Mouse (Mus musculus) forebrain, postnatal 0 days (tissue): ENCODE data around the gene Vstm2l. TPM values are rescaled to one million over a fixed set of nuclear protein-coding genes. Genes with fewer than 3 reads are reported as not detected.

Source experiments
- ATAC-seq: fragments of 200-750 bp; cut with Nextera tagmentation; 2 replicates; pipeline ENCODE4 v1.8.0; 2017; ENCODE audit warnings: mild to moderate bottlenecking, moderate library complexity
- DNase-seq: peaks from one replicate; pipeline ENCODE4 v3.0.0-alpha.2; 2015
- H3K27ac ChIP-seq: fragments of 300-500 bp; sonication (generic); 2 replicates; pipeline ENCODE4 v1.5.1; 2014; ENCODE audit warnings: low read depth, mild to moderate bottlenecking, antibody characterized with exemption, low read length, moderate library complexity, mixed read lengths
- H3K27me3 ChIP-seq: fragments of 300-500 bp; sonication (generic); 2 replicates; pipeline ENCODE4 v1.6.1; 2014; ENCODE audit warnings: mild to moderate bottlenecking, low read length, mixed read lengths; ENCODE audit not compliant: insufficient read depth
- H3K36me3 ChIP-seq: fragments of 300-500 bp; sonication (generic); 2 replicates; pipeline ENCODE4 v1.6.1; 2014; ENCODE audit warnings: mild to moderate bottlenecking, moderate library complexity; ENCODE audit not compliant: insufficient read depth
- H3K4me1 ChIP-seq: fragments of 300-500 bp; sonication (generic); 2 replicates; pipeline ENCODE4 v1.6.1; 2014; ENCODE audit warnings: antibody characterized with exemption; ENCODE audit not compliant: insufficient read depth
- H3K4me2 ChIP-seq: fragments of 300-500 bp; sonication (generic); 2 replicates; pipeline ENCODE4 v1.6.1; 2014; ENCODE audit warnings: low read depth, mild to moderate bottlenecking, moderate library complexity
- H3K4me3 ChIP-seq: fragments of 300-500 bp; sonication (generic); 2 replicates; pipeline ENCODE4 v1.5.1; 2014; ENCODE audit warnings: low read depth, low read length, mixed read lengths
- H3K9ac ChIP-seq: fragments of 300-500 bp; sonication (generic); 2 replicates; pipeline ENCODE4 v1.6.1; 2014; ENCODE audit warnings: mild to moderate bottlenecking
- H3K9me3 ChIP-seq: fragments of 300-500 bp; sonication (generic); 2 replicates; pipeline ENCODE4 v1.6.1; 2016; ENCODE audit warnings: low read length
- CTCF ChIP-seq: sonication (generic); IDR thresholded peaks from 2 replicates; pipeline ENCODE4 v1.5.1; 2016; ENCODE audit warnings: antibody characterized with exemption, control low read depth, low read depth
- WGBS: fragments of 180-500 bp; shearing (Covaris S2); extraction: QIAGEN DNeasy Blood & Tissue Kit; methylation state at CpG from one replicate; pipeline ENCODE4 v1.1.7; 2014; 5-methylcytosine and 5-hydroxymethylcytosine counted together
- polyA plus RNA-seq: library from polyadenylated mRNA; unstranded; fragments of >200 nt; fragmentation: Nextera tagmentation; extraction: Ambion mirVana; gene quantifications from 2 replicates; pipeline ENCODE4 v1.2.1, GENCODE M21; 2015
- total RNA-seq: library from RNA; depleted of rRNA; stranded (reverse); fragments of >200 nt; gene quantifications from 2 replicates; pipeline ENCODE4 v1.2.3, GENCODE M21; 2014

Vstm2l gene
- total and polyA plus RNA-seq, 2 experiments from 2014 or later = 25.9 to 113 TPM

DNA sequence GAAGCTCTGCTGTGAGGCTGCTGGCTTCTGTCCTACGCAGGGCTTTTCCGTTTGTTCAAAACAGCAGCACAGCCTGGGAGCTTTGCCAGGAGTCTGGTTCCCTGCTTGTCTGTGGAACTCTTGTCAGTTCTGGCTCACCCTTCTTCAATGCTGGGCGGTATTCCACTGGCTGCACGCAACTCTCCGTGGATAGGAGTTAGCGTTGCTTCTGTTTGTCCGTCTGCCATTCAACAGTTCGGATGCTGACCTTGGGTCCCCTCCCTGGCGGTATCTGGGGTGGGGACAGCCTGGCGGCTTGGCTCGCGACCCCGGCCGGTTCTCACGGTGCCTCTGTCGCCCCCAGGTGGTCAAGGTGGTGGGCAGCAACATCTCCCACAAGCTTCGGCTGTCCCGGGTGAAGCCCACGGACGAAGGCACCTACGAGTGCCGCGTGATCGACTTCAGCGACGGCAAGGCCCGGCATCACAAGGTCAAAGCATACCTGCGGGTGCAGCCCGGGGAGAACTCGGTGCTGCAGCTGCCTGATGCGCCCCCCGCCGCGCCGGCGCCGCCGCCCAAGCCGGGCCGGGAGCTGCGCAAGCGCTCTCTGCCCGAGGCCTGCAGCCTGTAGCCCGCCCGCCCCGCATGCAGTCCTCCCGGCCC, 29.2 kb downstream of the Vstm2l start:
- Histone ChIP-seq H3K4me3 (peak overlapping the region; percentile 40), H3K27me3 (no peaks in the 10 kb centered on the region; the same call in 1 of the 2 replicates), H3K4me1 (peaks cover 17% of the 10 kb centered on the region), H3K36me3 (peaks cover 5% of the 10 kb centered on the region; the same call in 1 of the 2 replicates), H3K27ac (peak overlapping the region; percentile 45; the same call in 1 of the 2 replicates), H3K9ac (peak overlapping the region; percentile 68), H3K9me3 (no peaks in the 10 kb centered on the region), H3K4me2 (peak overlapping the region; percentile 78)
- DNase-seq = peak; percentile 90
- peak; percentile 83 for ATAC-seq
- WGBS = under 1% methylated on average over 44 of the region's 47 CpGs
- TF ChIP-seq CTCF = peak; percentile 86

- Histone ChIP-seq H3K9ac (peak overlapping the region; percentile 68), H3K4me2 (peak overlapping the region; percentile 78), H3K4me3 (peak overlapping the region; percentile 40), H3K36me3 (peaks cover 3% of the 10 kb centered on the region; the same call in 1 of the 2 replicates), H3K27me3 (no peaks in the 10 kb centered on the region; the same call in 1 of the 2 replicates), H3K27ac (peak overlapping the region; percentile 45; the same call in 1 of the 2 replicates), H3K9me3 (no peaks in the 10 kb centered on the region), H3K4me1 (peaks cover 17% of the 10 kb centered on the region)
- no peak for TF ChIP-seq CTCF
- WGBS = 9% methylated on average over 37 of the region's 37 CpGs
- no peak for DNase-seq
- peak; percentile 25 for ATAC-seq
Measured at GRCm38 (mm10) chr2:157944156-157944893, 29.9 kb downstream of the Vstm2l start.

GRCm38 (mm10) chr2:157953978-157954377, 39.5 kb downstream of the Vstm2l start:
- Histone ChIP-seq H3K4me3 (no peak overlapping the region), H3K27me3 (no peaks in the 10 kb centered on the region), H3K9me3 (no peaks in the 10 kb centered on the region), H3K4me1 (0 out of 2 replicates have a peak, but pooled peaks cover 8% of the 10 kb centered on the region), H3K27ac (peak overlapping the region; percentile 15; the same call in 1 of the 2 replicates), H3K36me3 (no peaks in the 10 kb centered on the region), H3K9ac (no peak overlapping the region), H3K4me2 (no peak overlapping the region)
- ATAC-seq (peak; percentile 81), DNase-seq (peak; percentile 66)
- no peak for TF ChIP-seq CTCF
- 39% methylated on average over 5 of the region's 5 CpGs for WGBS

GRCm38 (mm10) chr2:157957707-157958108, 43.3 kb downstream of the Vstm2l start:
- Histone ChIP-seq H3K9me3 (no peaks in the 10 kb centered on the region), H3K4me2 (no peak overlapping the region), H3K27me3 (no peaks in the 10 kb centered on the region), H3K36me3 (no peaks in the 10 kb centered on the region), H3K4me1 (0 out of 2 replicates have a peak, but pooled peaks cover 8% of the 10 kb centered on the region), H3K27ac (no peak overlapping the region), H3K4me3 (no peak overlapping the region), H3K9ac (no peak overlapping the region)
- no peak for TF ChIP-seq CTCF
- WGBS = 7% methylated on average over 2 of the region's 2 CpGs
- 0 out of 2 replicates have a peak, but pooled peaks have one; percentile 10 for ATAC-seq
- no peak for DNase-seq

- Histone ChIP-seq H3K4me3 (no peak overlapping the region), H3K9me3 (no peaks in the 10 kb centered on the region), H3K9ac (no peak overlapping the region), H3K27ac (no peak overlapping the region), H3K4me1 (0 out of 2 replicates have a peak, but pooled peaks cover 4% of the 10 kb centered on the region), H3K27me3 (no peaks in the 10 kb centered on the region), H3K4me2 (no peak overlapping the region), H3K36me3 (no peaks in the 10 kb centered on the region)
- DNase-seq = no peak
- no peak for ATAC-seq
- 13% methylated on average over 3 of the region's 3 CpGs for WGBS
- no peak for TF ChIP-seq CTCF
Measured at GRCm38 (mm10) chr2:157967856-157968255, 53.4 kb downstream of the Vstm2l start.

GRCm38 (mm10) chr2:157970124-157970523, 55.7 kb downstream of the Vstm2l start:
- Histone ChIP-seq H3K9me3 (no peaks in the 10 kb centered on the region), H3K27me3 (no peaks in the 10 kb centered on the region), H3K9ac (no peak overlapping the region), H3K4me1 (peaks cover 12% of the 10 kb centered on the region), H3K27ac (no peak overlapping the region), H3K4me2 (no peak overlapping the region), H3K36me3 (no peaks in the 10 kb centered on the region), H3K4me3 (no peak overlapping the region)
- ATAC-seq = peak; percentile 79
- TF ChIP-seq CTCF = no peak; the same call in 1 of the 2 replicates
- peak; percentile 55 for DNase-seq
- WGBS = 27% methylated on average over 6 of the region's 6 CpGs

DNA sequence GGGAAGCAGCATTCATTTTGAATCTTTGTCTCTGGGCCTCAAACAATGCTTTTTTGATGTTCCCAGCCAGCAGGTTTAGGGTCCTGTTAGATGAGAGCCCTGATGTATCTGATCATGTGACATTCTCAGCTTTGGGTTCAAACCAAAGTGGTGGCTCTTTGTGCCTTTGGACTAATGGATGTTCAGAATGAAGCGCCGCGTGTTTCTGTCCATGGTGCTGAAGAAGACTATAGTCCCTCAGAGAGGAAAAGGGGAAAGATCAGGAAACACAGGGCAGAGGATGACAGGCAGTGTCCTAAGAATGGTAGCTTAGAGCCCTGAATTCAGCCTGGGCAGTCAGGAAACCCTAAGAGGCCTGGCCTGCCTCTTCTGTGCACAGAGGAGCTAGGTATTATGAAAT, 56.2 kb downstream of the Vstm2l start:
- ATAC-seq (no peak), DNase-seq (peak; percentile 36)
- no peak for TF ChIP-seq CTCF
- H3K27me3 ChIP-seq = no peaks in the 10 kb centered on the region
- 16% methylated on average over 3 of the region's 3 CpGs for WGBS
- peaks cover 18% of the 10 kb centered on the region for H3K4me1 ChIP-seq
- no peak overlapping the region for H3K27ac ChIP-seq
- H3K4me3 ChIP-seq = no peak overlapping the region
- H3K9me3 ChIP-seq = no peaks in the 10 kb centered on the region
- H3K4me2 ChIP-seq = no peak overlapping the region
- no peak overlapping the region for H3K9ac ChIP-seq
- H3K36me3 ChIP-seq = no peaks in the 10 kb centered on the region
